Mouse (Mus musculus): ENCODE measurements around the gene Stx18. TPM values are rescaled to one million over a fixed set of nuclear protein-coding genes. Genes with fewer than 3 reads are reported as not detected.
A peak's percentile ranks its signal among the peaks of the same experiment; 100 is the strongest.

The Stx18 gene
- polyA plus RNA-seq, 1 experiment from 2014 or later = 48.1 TPM

- ChIA-PET CTCF (interaction anchor here (8.1 kb wide), 1 partner anchor 13 kb away, joined by 35 read pairs; no protein-coding TSS in a partner anchor), POLR2A (interaction anchor here (0.7 kb wide), 1 partner anchor 14 kb away, joined by 3 read pairs; no protein-coding TSS in a partner anchor)
- ATAC-seq = no peak
- in situ Hi-C loops (cut with MboI; ENCODE audit: low pct_unique_long_range_greater_than_20kb) = no loop called here
- H3K27me3 ChIP-seq = no peaks in the 10 kb centered on the region
- no peak for TF ChIP-seq CTCF (IDR thresholded peaks at IDR 0.05)
- no peak for DNase-seq (ENCODE audit: low read depth, low spot score)
Measured at GRCm38 (mm10) chr5:38076326-38076725, 37.8 kb downstream of the Stx18 start.

- in situ Hi-C loops (cut with MboI; ENCODE audit: low pct_unique_long_range_greater_than_20kb) = no loop called here
- TF ChIP-seq CTCF (IDR thresholded peaks at IDR 0.05) = no peak
- H3K27me3 ChIP-seq = no peaks in the 10 kb centered on the region
- DNase-seq (ENCODE audit: low read depth, low spot score) (no peak), ATAC-seq (peak; percentile 32)
- ChIA-PET POLR2A (interaction anchor here (1.1 kb wide), 1 partner anchor 26 kb away, joined by 3 read pairs; no protein-coding TSS in a partner anchor), CTCF (interaction anchor here (1.0 to 8.1 kb wide), 2 partner anchors 15 to 20 kb away, joined by 3 to 35 read pairs; no protein-coding TSS in a partner anchor)
Measured at GRCm38 (mm10) chr5:38078575-38078974, 40.0 kb downstream of the Stx18 start.

- ChIA-PET POLR2A (no interaction called here), CTCF (interaction anchor here (1.0 to 8.1 kb wide), 2 partner anchors 11 to 17 kb away, joined by 5 to 35 read pairs; no protein-coding TSS in a partner anchor)
- no peak for TF ChIP-seq CTCF (IDR thresholded peaks at IDR 0.05)
- no peak for DNase-seq (ENCODE audit: low read depth, low spot score)
- ATAC-seq = no peak
- H3K27me3 ChIP-seq = no peaks in the 10 kb centered on the region
- in situ Hi-C loops (cut with MboI; ENCODE audit: low pct_unique_long_range_greater_than_20kb) = loop anchor here (10.0 kb wide), 1 partner anchor 326 kb away; no protein-coding TSS in a partner anchor
Measured at GRCm38 (mm10) chr5:38080472-38080871, 41.9 kb downstream of the Stx18 start.

- TF ChIP-seq CTCF (IDR thresholded peaks at IDR 0.05) = no peak
- no peak for ATAC-seq
- no peaks in the 10 kb centered on the region for H3K27me3 ChIP-seq
- POLR2A ChIA-PET = interaction anchor here (0.6 kb wide), 1 partner anchor 13 kb away, joined by 3 read pairs; no protein-coding TSS in a partner anchor
- CTCF ChIA-PET = interaction anchor here (0.7 to 2.4 kb wide), 2 partner anchors 9 to 14 kb away, joined by 3 to 7 read pairs; no protein-coding TSS in a partner anchor
- DNase-seq (ENCODE audit: low read depth, low spot score) = no peak
- in situ Hi-C loops (cut with MboI; ENCODE audit: low pct_unique_long_range_greater_than_20kb) = loop anchor here (10.0 kb wide), 1 partner anchor 328 kb away; no protein-coding TSS in a partner anchor
Measured at GRCm38 (mm10) chr5:38082589-38082988, 44.0 kb downstream of the Stx18 start.

- TF ChIP-seq CTCF (IDR thresholded peaks at IDR 0.05) = no peak
- no peak for ATAC-seq
- DNase-seq (ENCODE audit: low read depth, low spot score) = no peak
- no peaks in the 10 kb centered on the region for H3K27me3 ChIP-seq
- POLR2A ChIA-PET = interaction anchor here (0.6 kb wide), 1 partner anchor 14 kb away, joined by 3 read pairs; no protein-coding TSS in a partner anchor
- CTCF ChIA-PET = interaction anchor here (0.7 to 1.3 kb wide), 4 partner anchors 8 to 120 kb away, joined by 3 to 4 read pairs (median 3); no protein-coding TSS in a partner anchor
- in situ Hi-C loops (cut with MboI; ENCODE audit: low pct_unique_long_range_greater_than_20kb) = loop anchor here (10.0 kb wide), 1 partner anchor 329 kb away; no protein-coding TSS in a partner anchor
Measured at GRCm38 (mm10) chr5:38083362-38083761, 44.8 kb downstream of the Stx18 start.

- CTCF ChIA-PET = interaction anchor here (1.1 to 1.3 kb wide), 2 partner anchors 14 to 18 kb away, joined by 3 to 4 read pairs; no protein-coding TSS in a partner anchor
- H3K27me3 ChIP-seq = no peaks in the 10 kb centered on the region
- ATAC-seq (no peak), DNase-seq (ENCODE audit: low read depth, low spot score) (no peak)
- POLR2A ChIA-PET = no interaction called here
- no peak for TF ChIP-seq CTCF (IDR thresholded peaks at IDR 0.05)
- in situ Hi-C loops (cut with MboI; ENCODE audit: low pct_unique_long_range_greater_than_20kb) = loop anchor here (5.0 to 10.0 kb wide), 3 partner anchors 177 to 330 kb away; no protein-coding TSS in a partner anchor
Measured at GRCm38 (mm10) chr5:38084616-38085015, 46.1 kb downstream of the Stx18 start.

GRCm38 (mm10) chr5:38085561-38086392, 47.2 kb downstream of the Stx18 start:
- ChIA-PET POLR2A (interaction anchor here (0.7 kb wide), 1 partner anchor 18 kb away, joined by 4 read pairs; no protein-coding TSS in a partner anchor), CTCF (interaction anchor here (0.7 to 2.0 kb wide), 14 partner anchors 12 to 265 kb away, joined by 3 to 8 read pairs (median 4); partner anchors contain the start of gene Stx18)
- H3K27me3 ChIP-seq = no peaks in the 10 kb centered on the region
- DNase-seq (ENCODE audit: low read depth, low spot score) = peak; percentile 27
- peak; percentile 64 for ATAC-seq
- in situ Hi-C loops (cut with MboI; ENCODE audit: low pct_unique_long_range_greater_than_20kb) = loop anchor here (5.0 to 10.0 kb wide), 3 partner anchors 178 to 331 kb away; no protein-coding TSS in a partner anchor
- peak; percentile 97 for TF ChIP-seq CTCF (IDR thresholded peaks at IDR 0.05)

GRCm38 (mm10) chr5:38090111-38090510, 51.6 kb downstream of the Stx18 start:
- ChIA-PET CTCF (interaction anchor here (1.0 to 3.8 kb wide), 8 partner anchors 9 to 194 kb away, joined by 3 to 19 read pairs (median 4); no protein-coding TSS in a partner anchor), POLR2A (no interaction called here)
- no peaks in the 10 kb centered on the region for H3K27me3 ChIP-seq
- TF ChIP-seq CTCF (IDR thresholded peaks at IDR 0.05) = no peak
- in situ Hi-C loops (cut with MboI; ENCODE audit: low pct_unique_long_range_greater_than_20kb) = no loop called here
- DNase-seq (ENCODE audit: low read depth, low spot score) (no peak), ATAC-seq (no peak)

GRCm38 (mm10) chr5:38090581-38090980, 52.0 kb downstream of the Stx18 start:
- ChIA-PET POLR2A (no interaction called here), CTCF (interaction anchor here (1.1 to 3.8 kb wide), 6 partner anchors 8 to 110 kb away, joined by 3 to 19 read pairs (median 8); no protein-coding TSS in a partner anchor)
- H3K27me3 ChIP-seq = no peaks in the 10 kb centered on the region
- in situ Hi-C loops (cut with MboI; ENCODE audit: low pct_unique_long_range_greater_than_20kb) = no loop called here
- TF ChIP-seq CTCF (IDR thresholded peaks at IDR 0.05) = no peak
- ATAC-seq = no peak
- no peak for DNase-seq (ENCODE audit: low read depth, low spot score)

Measured in Patski (cell line).